Mouse (Mus musculus): ENCODE measurements around the gene Ttbk1.
"Not testable (repeated sequence)": the region's sequence is repeated elsewhere in the genome, so short reads cannot be mapped to it uniquely, and the experiment has no call there.

The Ttbk1 gene

GRCm38 (mm10) chr17:46487431-46487830 lies at the start of gene Ttbk1:
Gene Ttbk1, minus strand, starts transcription at chr17:46487675.
- no peak for DNase-seq

DNA sequence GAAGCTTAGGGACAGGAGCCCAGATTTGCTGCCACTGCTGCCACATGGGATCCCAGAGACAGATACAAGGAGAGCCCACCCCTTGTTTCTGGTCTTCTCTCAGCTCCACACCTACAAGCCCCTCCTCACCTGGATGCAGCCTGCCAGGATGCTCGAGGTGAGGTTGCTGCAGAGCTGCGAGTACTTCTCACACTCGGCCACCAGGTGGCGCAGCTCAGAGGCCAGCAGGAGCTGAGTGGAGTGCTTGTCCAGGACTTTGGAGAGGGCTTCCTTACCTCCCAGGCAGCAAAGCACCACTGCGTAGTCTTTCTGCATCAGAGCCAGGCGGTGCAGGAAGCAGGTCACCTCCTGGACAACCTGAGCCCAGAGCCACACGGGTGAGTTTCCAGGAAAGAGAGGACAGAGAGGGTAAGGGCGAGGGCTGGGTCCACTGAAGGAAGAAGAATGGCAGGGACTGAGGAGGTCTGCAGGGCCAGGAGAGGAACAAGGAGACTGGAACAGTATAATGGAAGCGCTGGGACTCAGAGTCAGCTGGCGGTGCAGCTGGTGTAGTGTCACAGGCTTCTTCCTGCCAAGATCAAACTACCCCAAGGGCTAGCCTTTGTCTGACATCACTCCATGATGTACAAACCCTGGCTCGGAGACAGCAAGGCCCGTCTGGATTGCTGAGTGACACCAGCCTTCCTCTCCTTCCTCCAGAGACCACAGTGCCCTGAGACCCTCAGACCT lies 38.3 kb upstream of the Ttbk1 start:
- DNase-seq = peak; percentile 89

DNA sequence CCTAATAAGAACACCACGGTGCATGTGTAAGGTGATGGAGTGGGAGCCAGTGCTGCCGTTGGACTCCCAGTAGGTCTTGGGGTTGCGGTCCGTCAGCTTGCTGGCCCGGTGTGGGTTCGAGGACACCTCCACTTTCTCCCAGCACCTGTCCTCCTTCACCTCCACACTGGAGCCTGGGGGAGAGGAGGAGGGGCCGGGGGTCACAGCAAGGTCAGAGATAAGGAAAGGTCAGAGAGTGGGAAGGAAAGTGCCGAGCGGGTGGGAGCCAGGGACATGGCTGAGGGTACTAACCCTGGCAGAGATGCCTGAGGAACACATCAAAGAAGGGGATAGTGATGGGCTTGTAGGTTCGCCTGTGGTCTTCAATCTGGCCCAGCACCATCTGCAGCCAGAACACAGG lies 37.6 kb upstream of the Ttbk1 start:
- no peak for DNase-seq

DNA sequence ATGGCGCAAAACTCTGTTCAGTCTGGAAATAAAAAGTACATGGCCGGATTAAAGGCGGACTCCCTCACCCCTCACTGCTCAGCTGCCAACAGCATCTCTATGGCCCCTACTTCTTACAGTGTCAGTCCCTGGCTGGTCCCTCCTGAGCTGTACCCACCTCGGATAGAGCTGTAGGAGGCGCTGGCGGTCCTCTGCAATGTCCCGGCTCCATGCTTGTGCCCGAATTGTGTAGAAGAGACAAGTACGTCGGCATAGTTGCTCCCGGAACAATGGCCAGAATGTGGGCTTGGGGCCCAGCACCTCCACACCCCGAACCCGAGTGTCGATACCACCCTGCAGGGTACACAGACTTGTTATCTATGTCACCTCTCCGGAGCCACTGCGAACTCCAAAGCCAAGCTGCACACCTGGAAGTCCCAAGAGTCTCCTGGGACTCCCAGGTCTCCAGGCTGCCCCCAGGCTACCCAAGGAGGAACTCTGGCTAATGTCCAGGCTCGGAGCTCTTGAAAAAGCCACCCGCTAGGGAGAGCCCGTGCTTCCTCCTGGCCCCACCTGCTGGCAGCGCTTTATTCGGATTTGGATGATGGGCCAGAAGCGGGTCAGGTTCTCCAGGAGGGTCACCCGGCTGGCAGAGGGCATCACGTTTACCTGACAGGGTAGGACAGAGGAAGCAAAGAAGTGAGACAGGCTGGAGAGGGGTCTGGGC lies 34.6 kb upstream of the Ttbk1 start:
- DNase-seq = no peak

DNA sequence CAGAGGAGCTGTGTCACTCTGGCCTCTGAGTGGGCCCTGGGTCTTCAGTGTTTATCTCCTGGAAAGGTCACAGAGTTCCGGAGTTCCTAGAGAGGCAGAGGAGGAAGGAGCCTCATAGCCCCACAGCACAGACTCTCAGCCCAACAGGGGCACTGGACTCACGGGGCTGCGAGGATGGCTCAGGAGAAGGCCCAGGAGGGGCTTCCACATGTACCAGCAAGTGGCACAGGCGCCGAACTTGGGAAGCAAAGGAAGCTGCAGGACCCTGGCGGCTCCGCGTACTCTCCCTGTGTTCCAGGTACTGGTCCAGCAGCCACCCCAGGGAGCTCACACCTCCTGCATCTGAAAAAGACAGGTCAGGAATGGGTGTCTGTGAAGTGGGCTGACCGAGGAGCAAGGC lies 33.7 kb upstream of the Ttbk1 start:
- DNase-seq = no peak

- DNase-seq = no peak
These were observed 33.0 kb upstream of the Ttbk1 start for GRCm38 (mm10) chr17:46520385-46520979.

GRCm38 (mm10) chr17:46519971-46520370 lies 32.5 kb upstream of the Ttbk1 start:
- DNase-seq = no peak

GRCm38 (mm10) chr17:46513329-46513728 lies 25.9 kb upstream of the Ttbk1 start:
- no peak for DNase-seq

GRCm38 (mm10) chr17:46511059-46511710 lies 23.7 kb upstream of the Ttbk1 start:
- DNase-seq = peak; percentile 39

DNA sequence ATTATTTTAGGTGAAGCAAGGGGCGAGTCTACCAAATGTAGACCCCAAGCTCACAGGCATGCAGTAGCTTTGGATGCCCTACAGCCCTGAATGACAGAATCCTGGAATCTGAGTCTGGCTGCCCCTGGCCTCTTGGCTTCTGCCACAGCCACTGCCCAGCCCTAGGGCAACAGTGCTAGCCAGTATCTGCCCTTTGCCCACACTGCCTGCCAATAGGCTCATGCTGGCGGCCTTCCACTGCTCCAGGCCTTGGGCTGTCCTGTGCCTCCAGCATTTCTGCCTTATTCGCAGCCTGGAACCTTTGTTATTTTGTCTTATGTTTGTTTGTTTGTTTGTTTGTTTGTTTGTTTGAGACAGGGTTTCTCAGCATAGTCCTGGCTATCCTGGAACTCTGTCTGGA lies 18.1 kb upstream of the Ttbk1 start:
- DNase-seq = peak; percentile 63

DNA sequence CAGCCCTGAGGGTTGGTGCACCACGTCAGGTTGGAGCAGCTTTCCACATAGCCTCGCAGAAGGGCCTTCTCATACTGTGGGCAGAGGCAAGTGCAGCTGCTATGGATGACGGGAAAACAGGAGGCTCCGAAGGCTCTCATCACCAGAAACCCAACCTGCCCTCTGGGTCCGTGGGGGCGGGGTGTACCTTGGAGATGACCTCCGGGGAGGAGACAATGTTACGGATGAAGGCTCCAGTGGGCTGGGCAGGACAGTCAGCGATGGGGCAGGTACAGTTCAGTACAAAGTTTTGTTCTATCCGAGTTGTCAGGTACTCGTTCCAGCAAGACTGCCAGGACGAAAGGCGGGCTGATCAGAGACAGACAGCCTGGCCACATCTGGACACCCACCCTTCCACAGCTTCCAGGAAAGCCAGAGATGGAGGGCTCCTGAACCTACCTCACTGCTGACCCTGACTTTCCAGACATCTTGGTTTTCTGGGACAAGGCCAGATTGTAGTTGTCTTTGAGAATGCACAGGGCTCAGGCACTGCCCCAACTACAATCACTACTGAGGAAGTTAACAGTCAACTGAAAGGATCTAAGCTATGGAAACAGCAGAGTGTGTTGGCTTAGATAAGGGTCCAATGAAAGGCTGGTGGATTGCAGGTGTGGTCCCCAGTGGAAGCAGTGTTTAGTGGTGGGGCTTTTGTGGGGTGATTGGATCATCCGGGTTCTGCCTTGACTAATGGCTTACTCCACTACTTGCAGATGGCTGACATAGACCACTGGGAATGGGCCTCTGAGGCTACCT lies 16.6 kb upstream of the Ttbk1 start:
- DNase-seq = peak; percentile 76

DNA sequence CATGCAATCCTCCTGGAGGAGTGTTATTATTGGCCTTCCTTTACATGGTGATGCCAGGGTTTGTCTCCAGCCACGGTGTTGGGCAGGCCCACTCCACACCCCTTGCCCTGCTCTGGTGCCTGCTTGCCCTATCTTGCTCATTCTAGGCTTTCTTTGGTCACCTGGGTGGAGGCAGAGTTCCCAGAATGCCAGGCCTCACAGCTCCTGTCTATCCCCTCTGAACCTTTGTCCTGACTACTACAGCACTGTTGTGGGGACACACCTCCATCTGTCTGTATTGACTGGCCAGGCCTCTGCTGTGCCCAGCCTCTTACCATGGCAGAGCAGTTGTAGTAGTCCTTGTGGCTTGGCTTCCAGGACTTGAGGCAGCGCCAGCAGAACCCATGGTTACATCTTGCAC lies 15.3 kb upstream of the Ttbk1 start:
- DNase-seq = no peak

GRCm38 (mm10) chr17:46497956-46498355 lies 10.5 kb upstream of the Ttbk1 start:
- DNase-seq = no peak

- peak; percentile 83 for DNase-seq
These were observed 9.4 kb upstream of the Ttbk1 start, which contains the start of gene Dnph1 for GRCm38 (mm10) chr17:46496623-46497434. Gene Dnph1, plus strand, starts transcription at chr17:46496711.

- not testable (repeated sequence) for DNase-seq
These were observed 8.6 kb upstream of the Ttbk1 start for GRCm38 (mm10) chr17:46496081-46496480.

- no peak for DNase-seq
These were observed 8.0 kb upstream of the Ttbk1 start for GRCm38 (mm10) chr17:46495486-46495885.

DNA sequence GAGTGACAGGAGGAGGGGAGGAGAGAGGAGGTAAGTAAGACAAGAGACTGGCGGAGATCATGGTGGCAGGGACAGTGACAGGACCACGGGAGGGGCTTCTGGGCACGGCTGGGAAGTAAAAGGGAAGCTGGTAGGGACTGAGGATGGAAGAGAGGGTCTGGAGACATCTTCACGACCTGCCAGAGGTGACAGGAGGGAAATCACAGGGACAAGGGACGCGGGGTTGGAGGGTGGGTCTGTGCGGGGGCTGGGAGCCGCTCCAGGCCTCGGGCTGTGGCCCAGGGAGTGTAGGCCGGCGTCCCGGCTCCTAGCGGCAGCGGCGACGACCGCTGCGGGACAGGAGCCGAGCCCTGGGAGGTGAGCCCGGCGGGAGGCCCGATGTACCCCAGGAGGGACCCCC lies 480 bp downstream of the Ttbk1 start:
- DNase-seq = no peak

DNA sequence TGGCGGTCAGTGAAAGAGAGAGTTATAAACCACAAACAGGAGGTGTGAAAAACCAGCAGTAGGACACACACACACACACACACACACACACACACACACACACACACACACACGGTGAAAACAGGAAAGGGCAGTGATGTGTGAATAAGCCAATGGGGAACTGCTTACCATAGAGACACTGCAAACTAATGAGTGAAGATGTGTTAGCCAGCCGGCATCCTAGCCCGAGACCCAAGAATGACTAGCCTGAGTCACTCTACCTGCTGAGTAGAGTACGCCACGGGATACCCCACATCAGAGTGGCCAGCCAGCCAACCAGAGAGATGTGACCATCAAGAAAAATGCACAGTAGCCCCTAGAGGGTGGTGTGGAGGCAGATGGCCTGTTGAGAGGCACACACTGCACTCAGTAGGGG lies 3.0 kb downstream of the Ttbk1 start:
- no peak for DNase-seq

DNA sequence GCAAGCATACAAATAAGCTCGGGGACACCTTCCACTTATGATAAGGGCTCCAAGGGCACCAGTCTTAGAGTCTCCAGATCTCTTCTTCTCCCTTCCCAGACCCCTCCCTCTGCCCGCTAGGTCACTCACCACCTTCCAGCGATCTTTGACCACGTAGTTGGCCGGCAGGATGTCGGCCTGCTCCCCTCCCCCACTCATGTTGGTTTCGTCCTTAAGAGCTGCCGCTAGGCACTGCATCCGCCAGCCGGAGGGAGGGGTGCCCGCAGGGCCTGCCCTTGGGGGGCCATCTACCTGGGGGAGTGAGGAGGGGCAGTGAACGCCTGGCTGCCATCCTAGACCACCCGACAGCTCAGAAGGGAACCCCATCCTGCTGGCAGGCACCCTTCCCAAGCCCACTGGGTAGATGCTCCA lies 3.4 kb downstream of the Ttbk1 start:
- peak; percentile 75 for DNase-seq

DNA sequence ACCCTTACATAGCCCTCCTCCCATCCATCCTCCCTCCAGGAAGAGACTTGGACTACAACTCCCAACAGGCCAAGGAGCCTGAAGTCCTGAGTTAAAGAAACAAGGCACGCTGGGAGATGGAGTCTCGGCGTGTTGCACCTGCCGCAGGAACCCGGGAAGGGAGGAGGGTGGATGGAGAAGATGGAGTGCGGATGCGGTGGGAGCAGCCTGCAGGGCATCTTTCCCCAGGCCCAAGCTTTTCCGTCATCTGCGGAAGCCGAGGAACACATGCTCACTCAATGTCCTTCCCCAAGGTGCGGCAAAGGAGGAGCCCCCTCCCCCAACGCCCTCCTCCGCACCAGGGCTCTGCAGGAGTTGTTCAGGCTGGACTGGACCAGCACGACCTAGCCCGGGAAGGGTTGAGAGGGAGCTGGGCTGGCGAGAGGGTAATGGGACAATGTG lies 3.9 kb downstream of the Ttbk1 start:
- DNase-seq = peak; percentile 69

- DNase-seq = no peak
These were observed 10.2 kb downstream of the Ttbk1 start for GRCm38 (mm10) chr17:46477286-46477685.

- no peak for DNase-seq
These were observed 10.9 kb downstream of the Ttbk1 start for GRCm38 (mm10) chr17:46476601-46477000.

Data from kidney, postnatal 10 days (tissue).